9 mouse cellular contexts compared by ENCODE assay signal in the genomic region with DNA sequence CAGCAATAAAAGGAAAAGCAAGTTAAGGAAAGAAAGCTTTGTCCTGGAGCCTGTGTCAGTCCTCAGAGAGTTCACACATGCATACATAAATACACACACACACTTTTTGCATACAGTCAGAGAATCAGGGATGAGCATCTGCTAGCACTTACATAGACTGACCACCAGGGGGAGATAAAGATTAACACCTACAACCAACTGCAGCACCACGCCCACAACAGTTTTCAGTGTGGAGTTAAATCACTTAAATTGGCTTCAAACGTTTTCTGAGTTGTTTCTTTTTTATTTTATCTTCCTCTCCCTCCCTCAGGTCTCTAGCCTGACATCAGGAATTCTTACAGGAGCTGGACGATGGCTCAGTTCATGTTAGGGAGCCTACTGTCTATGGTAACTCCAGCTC. TPM values are rescaled to one million over a fixed set of nuclear protein-coding genes. Genes with fewer than 3 reads are reported as not detected.
DNase-seq lines count a peak whose midpoint lies in the region; TF ChIP-seq lines count a peak whose summit lies in the region.
"Had no signal": no experiment of that assay in that cellular context is flagged by ENCODE, and none has a peak within 500 bp of the region (broad histone marks: within the 10 kb centered on the region; RNA-seq: fewer than 3 reads in every experiment).

No protein-coding gene starts in this region.

- intact Hi-C loops in heart, postnatal 25 days (cut with DNase I), result loop anchor here (5.0 kb wide), 1 partner anchor 51 kb away; no protein-coding TSS in a partner anchor

- TF ChIP-seq CTCF in lung, adult 2 months (IDR thresholded peaks at IDR 0.05; ENCODE audit: insufficient read depth, low read length), result peak; percentile 31

- no peak for TF ChIP-seq POLR2A in lung, adult 2 months (IDR thresholded peaks at IDR 0.05; ENCODE audit: borderline replicate concordance, extremely low read depth, low read depth, low read length)

- H3K4me1 ChIP-seq in lung, adult 2 months (ENCODE audit: control insufficient read depth, insufficient read depth, low read length), result no peaks in the 10 kb centered on the region

- peak; percentile 48 to 71 for DNase-seq in heart, adult 18-20 months
- no peak for DNase-seq in heart, postnatal 25 days (ENCODE audit: low spot score)
- DNase-seq in right cerebral cortex, adult 18-20 months, result peak; percentile 49
- no peak for DNase-seq in right cerebral cortex, postnatal 4 days
- peak; percentile 50 for DNase-seq in c-Kit-positive CD71-positive TER-119-positive erythroid progenitor cells, embryonic 14.5 days (ENCODE audit: low spot score)
- no peak for DNase-seq in lung, adult 2 months
- DNase-seq in telencephalon, adult 2 months (ENCODE audit: low read depth, low spot score), result peak; percentile 43
- no peak for DNase-seq in frontal cortex, postnatal 25 days (ENCODE audit: low spot score in 2 of 2)

- H3K4me3 ChIP-seq in lung, adult 2 months (replicated peaks; ENCODE audit: extremely low read depth, low read depth, low read length), result no peak overlapping the region
- H3K4me3 ChIP-seq: neural tube, embryonic 13.5 days had no signal

- WGBS in lung, adult 2 months, result 9% methylated on average over 3 of the region's 3 CpGs

RNA-seq across cellular contexts. Expression of gene Lrrc3c, which starts 8.7 kb away (rescaled TPM):
- total RNA-seq in heart, adult 18-20 months (2021), result not detected
- not detected for total RNA-seq in heart, postnatal 25 days (2021)
- not detected in 2 replicates for polyA plus RNA-seq in lung, adult 2 months (2012; rRNA removed)
- polyA plus RNA-seq: neural tube, embryonic 13.5 days had no signal

RNA-seq across cellular contexts. Expression of gene Gm12355, which starts 18.7 kb away (rescaled TPM):
- 10 to 100 TPM in 1 of 2 experiments, 1 to 10 TPM in 1; 6.6 to 10.4 TPM for total RNA-seq in heart, adult 18-20 months (2021)
- 1 to 10 TPM; 7.2 to 7.7 TPM for total RNA-seq in heart, postnatal 25 days (2021)
- polyA plus RNA-seq in lung, adult 2 months (2012; rRNA removed), result not detected in 2 replicates

RNA-seq across cellular contexts. Expression of gene Gsdma3, which starts 19.4 kb away (rescaled TPM):
- 1 to 10 TPM; 3.0 to 3.1 TPM for total RNA-seq in heart, adult 18-20 months (2021)
- 1 to 10 TPM; 2.7 to 3.3 TPM for total RNA-seq in heart, postnatal 25 days (2021)
- polyA plus RNA-seq in lung, adult 2 months (2012; rRNA removed), result not detected in 2 replicates
- polyA plus RNA-seq: neural tube, embryonic 13.5 days had no signal

RNA-seq across cellular contexts. Expression of gene Ormdl3, which starts 19.6 kb away (rescaled TPM):
- total RNA-seq in heart, adult 18-20 months (2021), result 10 to 100 TPM; 42.6 to 47.5 TPM
- total RNA-seq in heart, postnatal 25 days (2021), result 10 to 100 TPM; 35.6 to 37.8 TPM
- 55.6 and 56.7 TPM in 2 replicates for polyA plus RNA-seq in lung, adult 2 months (2012; rRNA removed)

RNA-seq across cellular contexts. Expression of gene Gsdma2, which starts 39.8 kb away (rescaled TPM):
- total RNA-seq in heart, adult 18-20 months (2021), result not detected
- total RNA-seq in heart, postnatal 25 days (2021), result under 1 TPM in 1 of 2 experiments, not detected in 1; 0.31 TPM
- polyA plus RNA-seq in lung, adult 2 months (2012; rRNA removed), result not detected in 2 replicates

Comparison
In these comparisons a context has a peak if more than half of its experiments do, and no peak if none do; other contexts are left out.
1. DNase-seq: peak in heart, adult 18-20 months (2 of 2), right cerebral cortex, adult 18-20 months (single experiment), c-Kit-positive CD71-positive TER-119-positive erythroid progenitor cells, embryonic 14.5 days (single experiment) and telencephalon, adult 2 months (single experiment); none in heart, postnatal 25 days (single experiment), right cerebral cortex, postnatal 4 days (single experiment), lung, adult 2 months (single experiment) and frontal cortex, postnatal 25 days (0 of 2).